Mouse (Mus musculus) heart, adult 2 months (tissue): ENCODE data around the gene Tenm4.

Experiments
- CTCF ChIP-seq: fragments of 200-600 bp; IDR thresholded peaks from 2 replicates; pipeline ENCODE4 v1.8.1; 2022; ENCODE audit warnings: antibody characterized with exemption, mild to moderate bottlenecking, moderate library complexity
- EP300 ChIP-seq: fragments of 200-500 bp; IDR thresholded peaks from 2 replicates; pipeline ENCODE4 v1.6.1; 2011; ENCODE audit warnings: low read depth, low read length, control low read depth; ENCODE audit not compliant: insufficient read depth
- POLR2A ChIP-seq: fragments of 200-500 bp; IDR thresholded peaks from 2 replicates; pipeline ENCODE4 v1.6.1; 2011; ENCODE audit warnings: mild to moderate bottlenecking, low read depth, low read length, control low read depth; ENCODE audit not compliant: insufficient read depth

- TF ChIP-seq POLR2A = no peak
- TF ChIP-seq CTCF = no peak
- no peak for TF ChIP-seq EP300
These were observed 614.8 kb downstream of the Tenm4 start for GRCm38 (mm10) chr7:96785808-96786207.
